Mouse (Mus musculus) intestine, postnatal 0 days (tissue): ENCODE data around the gene Mpv17. TPM values are rescaled to one million over a fixed set of nuclear protein-coding genes. Genes with fewer than 3 reads are reported as not detected.

ENCODE experiments used
- ATAC-seq: fragments of 200-750 bp; cut with Nextera tagmentation; 2 replicates; pipeline ENCODE4 v1.8.0; 2017; ENCODE audit warnings: mild to moderate bottlenecking, moderate TSS enrichment, moderate library complexity
- H3K27ac ChIP-seq: fragments of 300-500 bp; sonication (generic); 2 replicates; pipeline ENCODE4 v1.5.1; 2014; ENCODE audit warnings: mild to moderate bottlenecking, low read depth, low read length, moderate library complexity
- H3K27me3 ChIP-seq: fragments of 300-500 bp; sonication (generic); replicated peaks from 2 replicates; pipeline ENCODE4 v1.6.1; 2014; ENCODE audit warnings: low read length, mixed read lengths; ENCODE audit not compliant: control insufficient read depth, insufficient read depth
- H3K36me3 ChIP-seq: fragments of 300-500 bp; sonication (generic); 2 replicates; pipeline ENCODE4 v1.6.1; 2014; ENCODE audit warnings: mild to moderate bottlenecking, moderate library complexity; ENCODE audit not compliant: control insufficient read depth, insufficient read depth
- H3K4me1 ChIP-seq: fragments of 300-500 bp; sonication (generic); replicated peaks from 2 replicates; pipeline ENCODE4 v1.6.1; 2014; ENCODE audit warnings: antibody characterized with exemption, low read length, mixed read lengths; ENCODE audit not compliant: control insufficient read depth, insufficient read depth
- H3K4me2 ChIP-seq: fragments of 300-500 bp; sonication (generic); replicated peaks from 2 replicates; pipeline ENCODE4 v1.6.1; 2014; ENCODE audit warnings: low read depth, mild to moderate bottlenecking, moderate library complexity
- H3K4me3 ChIP-seq: fragments of 300-500 bp; sonication (generic); 2 replicates; pipeline ENCODE4 v1.5.1; 2014; ENCODE audit warnings: low read depth, low read length
- H3K9ac ChIP-seq: fragments of 300-500 bp; sonication (generic); 2 replicates; pipeline ENCODE4 v1.6.1; 2014; ENCODE audit warnings: mild to moderate bottlenecking, low read depth, low read length
- H3K9me3 ChIP-seq: fragments of 300-500 bp; sonication (generic); 2 replicates; pipeline ENCODE4 v1.6.1; 2016; ENCODE audit warnings: mixed run types; ENCODE audit not compliant: control insufficient read depth
- CTCF ChIP-seq: sonication (generic); IDR thresholded peaks from 2 replicates; pipeline ENCODE4 v1.5.1; 2016; ENCODE audit warnings: low read depth, mild to moderate bottlenecking, control low read depth, antibody characterized with exemption, moderate library complexity
- WGBS: fragments of 180-500 bp; shearing (Covaris S2); extraction: QIAGEN DNeasy Blood & Tissue Kit; methylation state at CpG from one replicate; pipeline ENCODE4 v1.1.7; 2014; 5-methylcytosine and 5-hydroxymethylcytosine counted together
- polyA plus RNA-seq: library from polyadenylated mRNA; unstranded; fragments of >200 nt; fragmentation: Nextera tagmentation; extraction: Ambion mirVana; gene quantifications from 2 replicates; pipeline ENCODE4 v1.2.1, GENCODE M21; 2015

Gene Mpv17
- polyA plus RNA-seq, 1 experiment from 2014 or later = 38.8 TPM

DNA sequence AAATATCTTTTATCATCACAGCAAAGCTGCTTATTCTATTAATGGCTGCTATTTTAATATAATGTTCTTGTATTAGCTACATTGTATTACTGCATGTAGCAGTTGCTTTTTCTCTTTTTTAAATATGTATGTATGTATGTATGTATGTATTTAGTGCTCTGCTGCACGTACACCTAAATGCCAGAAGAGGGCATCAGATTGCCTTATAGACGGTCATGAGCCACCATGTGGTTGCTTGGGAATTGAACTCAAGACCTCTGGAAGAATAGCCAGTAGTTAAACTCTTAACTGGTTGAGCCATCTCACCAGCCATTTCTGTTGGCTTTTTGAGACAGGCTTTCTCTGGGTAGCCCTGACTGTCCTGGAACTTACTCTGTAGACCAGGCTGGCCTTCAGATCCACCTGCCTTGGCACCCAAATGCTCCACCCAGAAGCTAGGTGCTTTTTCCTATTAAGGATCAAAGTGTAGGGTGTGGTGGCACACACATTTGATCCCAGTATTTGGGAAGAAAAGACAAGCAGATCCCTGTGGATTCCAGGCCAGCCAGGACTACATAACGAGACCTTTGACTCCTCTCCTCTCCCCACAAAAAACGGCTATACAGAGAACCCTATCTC, 34.3 kb upstream of the Mpv17 start:
- Histone ChIP-seq H3K4me1 (no peaks in the 10 kb centered on the region; the same call in 1 of the 2 replicates), H3K27ac (no peak overlapping the region), H3K4me2 (no peak overlapping the region), H3K36me3 (peaks cover 37% of the 10 kb centered on the region), H3K27me3 (no peaks in the 10 kb centered on the region), H3K9ac (no peak overlapping the region), H3K9me3 (no peaks in the 10 kb centered on the region), H3K4me3 (no peak overlapping the region)
- 79% methylated on average over 4 of the region's 4 CpGs for WGBS
- peak; percentile 63 for TF ChIP-seq CTCF
- ATAC-seq = no peak

DNA sequence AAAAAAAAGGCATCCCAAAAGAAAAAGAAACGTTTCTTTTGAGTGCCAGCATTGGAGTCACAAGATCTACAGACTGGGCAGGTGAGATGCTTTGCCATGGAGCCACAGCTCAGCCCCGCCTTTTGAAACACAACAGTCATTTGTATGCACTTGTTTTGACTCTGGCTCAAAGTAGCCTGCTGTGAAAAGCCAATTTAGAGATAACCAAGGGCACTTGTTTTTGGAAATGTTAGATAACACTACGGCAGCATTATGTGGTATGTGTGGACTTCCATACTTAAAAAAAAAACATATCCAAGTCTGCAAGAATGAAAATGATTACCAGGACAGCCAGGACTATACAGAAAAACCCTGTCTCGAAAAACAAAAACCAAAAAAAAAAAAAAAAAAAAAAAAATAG, 29.6 kb upstream of the Mpv17 start:
- ATAC-seq = no peak
- H3K27me3 ChIP-seq = no peaks in the 10 kb centered on the region
- H3K9me3 ChIP-seq = no peaks in the 10 kb centered on the region

DNA sequence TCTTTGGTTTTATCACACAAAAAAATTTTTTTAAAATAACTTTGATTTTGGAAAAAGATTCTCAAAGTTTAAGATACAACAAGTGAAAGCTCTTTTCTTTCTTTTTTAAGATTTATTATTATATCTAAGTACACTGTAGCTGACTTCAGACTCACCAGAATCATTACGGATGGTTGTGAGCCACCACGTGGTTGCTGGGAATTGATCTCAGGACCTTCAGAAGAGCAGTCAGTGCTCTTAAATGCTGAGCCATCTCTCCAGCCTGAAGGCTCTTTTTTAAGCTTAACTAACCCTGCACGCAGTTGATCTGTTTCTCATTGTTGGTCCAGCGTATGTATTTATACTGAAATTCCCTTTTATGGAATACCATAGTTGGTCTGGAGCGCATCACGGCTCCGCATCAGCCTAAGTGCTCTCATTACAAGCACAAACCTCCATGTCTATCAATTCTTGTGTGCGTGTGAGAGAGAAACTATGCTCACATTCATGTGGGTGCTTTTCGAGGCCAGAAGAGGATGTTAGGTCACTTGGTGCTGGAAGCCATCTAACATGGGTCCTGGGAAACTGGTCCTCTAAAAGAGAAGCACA, 27.2 kb upstream of the Mpv17 start:
- Histone ChIP-seq H3K27me3 (no peaks in the 10 kb centered on the region), H3K4me2 (no peak overlapping the region), H3K4me3 (no peak overlapping the region), H3K9ac (no peak overlapping the region), H3K36me3 (no peaks in the 10 kb centered on the region), H3K4me1 (no peaks in the 10 kb centered on the region), H3K27ac (no peak overlapping the region), H3K9me3 (no peaks in the 10 kb centered on the region)
- ATAC-seq = no peak
- WGBS = 87% methylated on average over 9 of the region's 9 CpGs
- TF ChIP-seq CTCF = no peak

More for the DNA sequence above, 29.6 kb upstream of the Mpv17 start:
- H3K9ac ChIP-seq = no peak overlapping the region
- no peaks in the 10 kb centered on the region for H3K4me1 ChIP-seq
- no peak for TF ChIP-seq CTCF
- H3K4me3 ChIP-seq = no peak overlapping the region
- 50% methylated on average over 4 of the region's 4 CpGs for WGBS
- H3K27ac ChIP-seq = no peak overlapping the region
- H3K36me3 ChIP-seq = peaks cover 19% of the 10 kb centered on the region
- no peak overlapping the region for H3K4me2 ChIP-seq

DNA sequence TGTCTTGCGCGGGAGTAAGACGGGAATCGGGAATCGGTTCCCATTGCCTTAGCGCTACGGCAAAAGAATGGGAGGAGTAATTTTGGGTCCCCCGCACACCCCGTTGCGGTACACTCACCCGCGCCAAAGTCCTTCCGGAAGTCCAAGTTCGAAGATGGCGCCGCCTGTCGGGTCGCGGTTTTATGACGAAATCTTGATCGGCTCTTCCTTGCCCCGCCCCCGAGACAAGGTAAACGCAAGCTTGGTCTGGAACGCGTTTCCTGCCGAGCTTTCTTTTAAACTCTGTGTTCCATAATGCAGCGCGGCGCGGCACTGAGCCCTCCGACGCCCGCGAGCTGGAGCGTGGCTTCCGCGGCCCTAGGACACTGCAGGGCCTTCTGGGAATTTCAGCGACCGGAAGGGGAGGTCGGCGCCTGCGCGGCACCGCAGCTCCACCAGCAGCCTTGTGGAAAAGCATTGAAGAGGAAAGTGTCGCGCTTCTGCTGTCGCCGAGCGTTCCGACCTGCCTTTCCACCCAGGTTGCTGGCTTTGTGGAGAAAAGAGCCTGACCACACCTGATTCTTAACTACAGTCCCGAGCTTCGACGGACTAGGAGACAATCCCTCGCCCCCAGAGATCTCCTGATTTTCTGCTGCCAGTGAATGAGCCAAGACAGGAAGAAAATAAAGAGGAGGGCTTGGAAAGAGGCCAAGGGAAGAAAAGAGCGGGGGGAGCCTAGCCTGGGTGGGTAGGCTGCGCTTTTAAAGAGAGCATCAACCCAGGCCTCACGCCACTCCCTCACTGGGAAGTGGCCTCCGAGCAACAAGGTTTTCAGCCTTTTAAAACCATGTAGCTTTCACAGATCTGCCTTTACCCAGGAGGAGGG, 25.9 kb upstream of the Mpv17 start, which contains the start of the genes Gm29609 and Gtf3c2:
Gene Gm29609 (minus strand): TSS at position 146 of the 865 bp plus-strand sequence.
Gene Gtf3c2 (minus strand): TSS at position 379 of the 865 bp plus-strand sequence.
- Histone ChIP-seq H3K9me3 (no peaks in the 10 kb centered on the region), H3K4me2 (peak within 1 kb of the TSS; percentile 85), H3K27ac (peak within 1 kb of the TSS; percentile 95), H3K4me1 (no peaks in the 10 kb centered on the region), H3K36me3 (no peaks in the 10 kb centered on the region), H3K9ac (peak within 1 kb of the TSS; percentile 76), H3K4me3 (peak within 1 kb of the TSS; percentile 98), H3K27me3 (no peaks in the 10 kb centered on the region)
- peak; percentile 34; the same call in 1 of the 2 replicates for TF ChIP-seq CTCF
- under 1% methylated on average over 59 of the region's 59 CpGs for WGBS
- peak; percentile 97 for ATAC-seq

DNA sequence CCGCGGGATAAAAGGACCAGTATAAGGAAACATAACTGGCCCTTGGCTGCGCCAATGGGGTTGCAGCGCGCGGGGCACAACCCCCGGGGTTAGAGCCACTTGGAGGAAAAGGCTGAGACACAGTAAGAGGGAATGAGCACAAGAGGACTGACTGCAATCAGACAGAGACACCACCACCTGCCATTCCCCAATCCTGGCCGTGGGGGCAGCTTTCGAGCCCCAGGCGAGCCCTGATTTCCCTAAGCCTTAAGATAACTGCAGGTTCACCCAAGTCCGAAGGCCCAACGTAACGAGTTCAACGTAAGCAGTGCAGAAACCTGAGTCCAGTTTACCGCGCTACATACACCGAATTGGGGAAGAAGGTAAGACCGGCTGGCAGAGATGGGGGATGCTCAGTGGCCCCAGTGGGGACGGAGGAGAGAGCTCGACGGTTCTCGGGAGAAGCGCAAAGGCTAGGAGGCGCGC, 25.3 kb upstream of the Mpv17 start:
- ATAC-seq = peak; percentile 51
- peaks cover 3% of the 10 kb centered on the region; the same call in 1 of the 2 replicates for H3K36me3 ChIP-seq
- peak overlapping the region; percentile 98 for H3K4me3 ChIP-seq
- H3K9ac ChIP-seq = peak overlapping the region; percentile 76
- WGBS = under 1% methylated on average over 25 of the region's 25 CpGs
- H3K27me3 ChIP-seq = no peaks in the 10 kb centered on the region
- peak; percentile 13; the same call in 1 of the 2 replicates for TF ChIP-seq CTCF
- peak overlapping the region; percentile 85 for H3K4me2 ChIP-seq
- H3K4me1 ChIP-seq = no peaks in the 10 kb centered on the region
- no peaks in the 10 kb centered on the region for H3K9me3 ChIP-seq
- peak overlapping the region; percentile 95 for H3K27ac ChIP-seq

DNA sequence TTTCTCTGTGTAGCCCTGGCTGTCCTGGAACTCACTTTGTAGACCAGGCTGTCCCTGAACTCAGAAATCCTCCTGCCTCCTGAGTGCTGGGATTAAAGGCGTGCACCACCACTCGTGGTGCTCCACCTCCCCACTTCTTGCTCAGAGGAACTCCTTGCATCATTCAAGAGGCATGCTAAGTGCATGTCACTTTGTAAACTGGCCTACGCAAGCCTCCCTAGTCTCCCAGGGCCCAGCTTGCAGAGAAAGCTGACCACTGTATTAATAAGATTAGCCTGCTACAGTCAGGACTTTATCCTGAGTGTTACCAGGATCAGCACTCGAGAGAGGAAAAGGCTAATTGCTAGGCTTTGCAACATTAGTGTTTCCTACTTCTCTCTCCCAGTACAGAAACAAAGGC, 14.6 kb upstream of the Mpv17 start:
- 90% methylated on average over 4 of the region's 4 CpGs for WGBS
- no peak overlapping the region for H3K9ac ChIP-seq
- H3K27me3 ChIP-seq = no peaks in the 10 kb centered on the region
- no peak overlapping the region for H3K4me2 ChIP-seq
- ATAC-seq = no peak
- TF ChIP-seq CTCF = no peak
- H3K36me3 ChIP-seq = peaks cover 84% of the 10 kb centered on the region
- H3K27ac ChIP-seq = no peak overlapping the region
- no peak overlapping the region for H3K4me3 ChIP-seq
- no peaks in the 10 kb centered on the region for H3K4me1 ChIP-seq
- no peaks in the 10 kb centered on the region for H3K9me3 ChIP-seq
